Mouse (Mus musculus) hindbrain, postnatal 0 days (tissue): Measurements from ENCODE around the gene Olfr738. TPM values are rescaled to one million over a fixed set of nuclear protein-coding genes. Genes with fewer than 3 reads are reported as not detected.

Source experiments
- ATAC-seq: fragments of 200-750 bp; cut with Nextera tagmentation; 2 replicates; pipeline ENCODE4 v1.8.0; 2017; ENCODE audit warnings: mild to moderate bottlenecking, moderate TSS enrichment, moderate library complexity
- DNase-seq: peaks from one replicate; pipeline ENCODE4 v3.0.0-alpha.2; 2015; ENCODE audit warnings: low spot score
- H3K27ac ChIP-seq: fragments of 300-500 bp; sonication (generic); 2 replicates; pipeline ENCODE4 v1.5.1; 2014; ENCODE audit warnings: mild to moderate bottlenecking
- H3K27me3 ChIP-seq: fragments of 300-500 bp; sonication (generic); 2 replicates; pipeline ENCODE4 v1.6.1; 2014; ENCODE audit warnings: low read length, mixed read lengths; ENCODE audit not compliant: insufficient read depth
- H3K36me3 ChIP-seq: fragments of 300-500 bp; sonication (generic); 2 replicates; pipeline ENCODE4 v1.6.1; 2014; ENCODE audit warnings: low read length, mixed read lengths; ENCODE audit not compliant: insufficient read depth
- H3K4me1 ChIP-seq: fragments of 300-500 bp; sonication (generic); 2 replicates; pipeline ENCODE4 v1.6.1; 2014; ENCODE audit warnings: antibody characterized with exemption, low read length, mixed read lengths; ENCODE audit not compliant: insufficient read depth
- H3K4me2 ChIP-seq: fragments of 300-500 bp; sonication (generic); 2 replicates; pipeline ENCODE4 v1.6.1; 2014; ENCODE audit warnings: low read depth, mild to moderate bottlenecking, low read length, moderate library complexity, mixed read lengths
- H3K4me3 ChIP-seq: fragments of 300-500 bp; sonication (generic); 2 replicates; pipeline ENCODE4 v1.5.1; 2014; ENCODE audit warnings: low read length
- H3K9ac ChIP-seq: fragments of 300-500 bp; sonication (generic); replicated peaks from 2 replicates; pipeline ENCODE4 v1.6.1; 2014; ENCODE audit warnings: mild to moderate bottlenecking, low read length, moderate library complexity, mixed read lengths
- H3K9me3 ChIP-seq: fragments of 300-500 bp; sonication (generic); 2 replicates; pipeline ENCODE4 v1.6.1; 2016; ENCODE audit warnings: low read length, mixed read lengths
- CTCF ChIP-seq: IDR thresholded peaks from 2 replicates; pipeline ENCODE4 v1.5.1; 2016; ENCODE audit warnings: antibody characterized with exemption, control low read depth, low read depth
- WGBS: fragments of 180-500 bp; shearing (Covaris S2); extraction: QIAGEN DNeasy Blood & Tissue Kit; methylation state at CpG from one replicate; pipeline ENCODE4 v1.1.7; 2014; 5-methylcytosine and 5-hydroxymethylcytosine counted together
- polyA plus RNA-seq: library from polyadenylated mRNA; unstranded; fragments of >200 nt; fragmentation: Nextera tagmentation; extraction: Ambion mirVana; gene quantifications from 2 replicates; pipeline ENCODE4 v1.2.1, GENCODE M21; 2015
- total RNA-seq: library from RNA; depleted of rRNA; stranded (reverse); fragments of >200 nt; gene quantifications from 2 replicates; pipeline ENCODE4 v1.2.3, GENCODE M21; 2014; rRNA removed

Olfr738 gene
- total RNA-seq (not detected in 2 replicates), polyA plus RNA-seq (not detected in 2 replicates)

- TF ChIP-seq CTCF = no peak
- 84% methylated on average over 1 of the region's 1 CpGs for WGBS
- no peaks in the 10 kb centered on the region for H3K36me3 ChIP-seq
- no peak for ATAC-seq
- no peak for DNase-seq
- H3K4me3 ChIP-seq = no peak within 1 kb of the TSS
- H3K27me3 ChIP-seq = no peaks in the 10 kb centered on the region
- no peak within 1 kb of the TSS for H3K4me2 ChIP-seq
- no peaks in the 10 kb centered on the region for H3K4me1 ChIP-seq
- H3K27ac ChIP-seq = no peak within 1 kb of the TSS
- no peak within 1 kb of the TSS for H3K9ac ChIP-seq
- no peaks in the 10 kb centered on the region for H3K9me3 ChIP-seq
Measured at GRCm38 (mm10) chr14:50407268-50407667, at the start of gene Olfr738. TSS of gene Olfr738 (plus strand) at chr14:50407568.

- DNase-seq = no peak
- no peak within 1 kb of the TSS for H3K9ac ChIP-seq
Measured at GRCm38 (mm10) chr14:50357593-50357992, 49.8 kb upstream of the Olfr738 start, which contains the start of gene Tlr11. TSS of gene Tlr11 (plus strand) at chr14:50357914.

GRCm38 (mm10) chr14:50360480-50360879 is 46.9 kb upstream of the Olfr738 start:
- Histone ChIP-seq H3K27me3 (no peaks in the 10 kb centered on the region), H3K36me3 (no peaks in the 10 kb centered on the region), H3K4me2 (no peak overlapping the region), H3K4me1 (no peaks in the 10 kb centered on the region), H3K27ac (no peak overlapping the region), H3K9ac (no peak overlapping the region), H3K4me3 (no peak overlapping the region), H3K9me3 (no peaks in the 10 kb centered on the region)
- DNase-seq (no peak), ATAC-seq (no peak)
- no peak for TF ChIP-seq CTCF
- 95% methylated on average over 3 of the region's 3 CpGs for WGBS

More at GRCm38 (mm10) chr14:50357593-50357992, 49.8 kb upstream of the Olfr738 start, which contains the start of gene Tlr11:
- no peak within 1 kb of the TSS for H3K4me2 ChIP-seq
- H3K36me3 ChIP-seq = no peaks in the 10 kb centered on the region
- ATAC-seq = no peak
- no peaks in the 10 kb centered on the region for H3K27me3 ChIP-seq
- H3K27ac ChIP-seq = no peak within 1 kb of the TSS
- H3K4me3 ChIP-seq = no peak within 1 kb of the TSS
- TF ChIP-seq CTCF = no peak
- 82% methylated on average over 2 of the region's 2 CpGs for WGBS
- no peaks in the 10 kb centered on the region for H3K9me3 ChIP-seq
- H3K4me1 ChIP-seq = no peaks in the 10 kb centered on the region

- no peaks in the 10 kb centered on the region for H3K27me3 ChIP-seq
- H3K27ac ChIP-seq = no peak overlapping the region
- no peak for TF ChIP-seq CTCF
- no peak overlapping the region for H3K4me2 ChIP-seq
- H3K4me1 ChIP-seq = no peaks in the 10 kb centered on the region
- ATAC-seq (no peak), DNase-seq (no peak)
- H3K36me3 ChIP-seq = no peaks in the 10 kb centered on the region
- H3K9ac ChIP-seq = no peak overlapping the region
- H3K4me3 ChIP-seq = no peak overlapping the region
- WGBS = 85% methylated on average over 2 of the region's 2 CpGs
- no peaks in the 10 kb centered on the region for H3K9me3 ChIP-seq
Measured at GRCm38 (mm10) chr14:50363561-50363960, 43.8 kb upstream of the Olfr738 start.

- 87% methylated on average over 2 of the region's 2 CpGs for WGBS
- Histone ChIP-seq H3K4me2 (no peak within 1 kb of the TSS), H3K4me1 (no peaks in the 10 kb centered on the region), H3K36me3 (no peaks in the 10 kb centered on the region), H3K27ac (no peak within 1 kb of the TSS), H3K9ac (no peak within 1 kb of the TSS), H3K27me3 (no peaks in the 10 kb centered on the region), H3K4me3 (no peak within 1 kb of the TSS), H3K9me3 (no peaks in the 10 kb centered on the region)
- TF ChIP-seq CTCF = no peak
- DNase-seq (peak; percentile 2), ATAC-seq (no peak)
Measured at GRCm38 (mm10) chr14:50380863-50381262, 26.5 kb upstream of the Olfr738 start, which contains the start of gene Olfr736. TSS of gene Olfr736 (plus strand) at chr14:50381163.

- H3K4me3 ChIP-seq = no peak within 1 kb of the TSS
- no peak within 1 kb of the TSS for H3K27ac ChIP-seq
- H3K4me2 ChIP-seq = no peak within 1 kb of the TSS
- TF ChIP-seq CTCF = no peak
- H3K36me3 ChIP-seq = no peaks in the 10 kb centered on the region
- no peak within 1 kb of the TSS for H3K9ac ChIP-seq
- 65% methylated on average over 2 of the region's 2 CpGs for WGBS
- ATAC-seq (no peak), DNase-seq (no peak)
- no peaks in the 10 kb centered on the region for H3K9me3 ChIP-seq
- no peaks in the 10 kb centered on the region for H3K27me3 ChIP-seq
- H3K4me1 ChIP-seq = no peaks in the 10 kb centered on the region
Measured at GRCm38 (mm10) chr14:50418326-50418725, 11.0 kb downstream of the Olfr738 start, which contains the start of gene Olfr739. TSS of gene Olfr739 (plus strand) at chr14:50418626.

- no peak within 1 kb of the TSS for H3K27ac ChIP-seq
- no peaks in the 10 kb centered on the region for H3K9me3 ChIP-seq
- no peaks in the 10 kb centered on the region for H3K36me3 ChIP-seq
- H3K4me3 ChIP-seq = no peak within 1 kb of the TSS
- H3K27me3 ChIP-seq = no peaks in the 10 kb centered on the region
- no peak within 1 kb of the TSS for H3K9ac ChIP-seq
- 84% methylated on average over 3 of the region's 3 CpGs for WGBS
- no peak within 1 kb of the TSS for H3K4me2 ChIP-seq
- TF ChIP-seq CTCF = no peak
- DNase-seq (no peak), ATAC-seq (no peak)
- H3K4me1 ChIP-seq = no peaks in the 10 kb centered on the region
Measured at GRCm38 (mm10) chr14:50445245-50445644, 37.9 kb downstream of the Olfr738 start, which contains the start of gene Olfr740. TSS of gene Olfr740 (plus strand) at chr14:50445545.

Other genes with a start within 250 kb of the Olfr738 start
- not detected in 2 replicates for gene Olfr730, start 219.4 kb upstream of the Olfr738 start, total RNA-seq
- gene Olfr730, start 219.4 kb upstream of the Olfr738 start, polyA plus RNA-seq = not detected in 2 replicates
- not detected in 2 replicates for gene Olfr731, start 165.7 kb upstream of the Olfr738 start, total RNA-seq
- gene Olfr731, start 165.7 kb upstream of the Olfr738 start, polyA plus RNA-seq = not detected in 2 replicates
- gene Olfr732, start 123.4 kb upstream of the Olfr738 start, total RNA-seq = not detected in 2 replicates
- not detected in 2 replicates for gene Olfr732, start 123.4 kb upstream of the Olfr738 start, polyA plus RNA-seq
- not detected in 2 replicates for gene Olfr733, start 106.0 kb upstream of the Olfr738 start, total RNA-seq
- gene Olfr733, start 106.0 kb upstream of the Olfr738 start, polyA plus RNA-seq = not detected in 2 replicates
- gene Olfr734, start 80.8 kb upstream of the Olfr738 start, total RNA-seq = not detected in 2 replicates
- not detected in 2 replicates for gene Olfr734, start 80.8 kb upstream of the Olfr738 start, polyA plus RNA-seq
- not detected in 2 replicates for gene Olfr735, start 58.7 kb upstream of the Olfr738 start, total RNA-seq
- not detected in 2 replicates for gene Olfr735, start 58.7 kb upstream of the Olfr738 start, polyA plus RNA-seq
- gene Tlr11, start 49.7 kb upstream of the Olfr738 start, total RNA-seq = 0.04 TPM in 1 of 2 replicates, not detected in the other
- not detected in 2 replicates for gene Tlr11, start 49.7 kb upstream of the Olfr738 start, polyA plus RNA-seq
- gene Olfr736, start 26.4 kb upstream of the Olfr738 start, total RNA-seq = not detected in 2 replicates
- gene Olfr736, start 26.4 kb upstream of the Olfr738 start, polyA plus RNA-seq = not detected in 2 replicates
- not detected in 2 replicates for gene Olfr739, start 11.1 kb downstream of the Olfr738 start, total RNA-seq
- not detected in 2 replicates for gene Olfr739, start 11.1 kb downstream of the Olfr738 start, polyA plus RNA-seq
- not detected in 2 replicates for gene Olfr740, start 38.0 kb downstream of the Olfr738 start, total RNA-seq
- not detected in 2 replicates for gene Olfr740, start 38.0 kb downstream of the Olfr738 start, polyA plus RNA-seq
- gene Olfr741, start 65.2 kb downstream of the Olfr738 start, total RNA-seq = not detected in 2 replicates
- not detected in 2 replicates for gene Olfr741, start 65.2 kb downstream of the Olfr738 start, polyA plus RNA-seq
- not detected in 2 replicates for gene Olfr742, start 96.0 kb downstream of the Olfr738 start, total RNA-seq
- gene Olfr742, start 96.0 kb downstream of the Olfr738 start, polyA plus RNA-seq = not detected in 2 replicates
- not detected in 2 replicates for gene Olfr743, start 114.3 kb downstream of the Olfr738 start, total RNA-seq
- gene Olfr743, start 114.3 kb downstream of the Olfr738 start, polyA plus RNA-seq = not detected in 2 replicates
- gene Olfr744, start 207.3 kb downstream of the Olfr738 start, total RNA-seq = not detected in 2 replicates
- not detected in 2 replicates for gene Olfr744, start 207.3 kb downstream of the Olfr738 start, polyA plus RNA-seq
- not detected in 2 replicates for gene Olfr745, start 231.8 kb downstream of the Olfr738 start, total RNA-seq
- gene Olfr745, start 231.8 kb downstream of the Olfr738 start, polyA plus RNA-seq = not detected in 2 replicates
- not detected in 2 replicates for gene Olfr746, start 239.5 kb downstream of the Olfr738 start, total RNA-seq
- not detected in 2 replicates for gene Olfr746, start 239.5 kb downstream of the Olfr738 start, polyA plus RNA-seq